In genomic region chr13:23446498-23446952, GRCm38 (mm10) we compare ENCODE assay signal across 8 mouse cellular contexts. TPM values are rescaled to one million over a fixed set of nuclear protein-coding genes. Genes with fewer than 3 reads are reported as not detected.
DNase-seq lines count a peak whose midpoint lies in the region; ATAC-seq and TF ChIP-seq lines count a peak whose summit lies in the region.

No protein-coding gene starts in this region.

- peak overlapping the region; percentile 55; the same call in 1 of the 2 replicates for H3K9ac ChIP-seq in lung, embryonic 14.5 days
- peak overlapping the region; percentile 76 for H3K9ac ChIP-seq in neural tube, embryonic 15.5 days (replicated peaks)

- H3K4me2 ChIP-seq in lung, embryonic 14.5 days, result peak overlapping the region; percentile 77
- peak overlapping the region; percentile 71 for H3K4me2 ChIP-seq in neural tube, embryonic 15.5 days

- TF ChIP-seq CTCF in G1E (IDR thresholded peaks at IDR 0.05; ENCODE audit: low read depth, low read length), result no peak
- TF ChIP-seq CTCF in lung, embryonic 14.5 days (IDR thresholded peaks at IDR 0.05; ENCODE audit: low read depth), result peak; percentile 16; the same call in 1 of the 2 replicates

- no peak for DNase-seq in G1E (ENCODE audit: low spot score)
- DNase-seq in cerebellum, adult 8-10 months, result peak; percentile 92
- DNase-seq in forelimb bud, embryonic 11.5 days (ENCODE audit: low read depth, low spot score), result peak; percentile 84
- DNase-seq in heart, postnatal 4 days, result peak; percentile 88
- DNase-seq in layer of hippocampus, adult 8-10 months (ENCODE audit: low spot score in 2 of 2), result peak; percentile 83 to 93
- DNase-seq in lung, embryonic 14.5 days, result peak; percentile 94
- peak; percentile 56 to 71 for DNase-seq in thymus, adult 18-20 months

- peak overlapping the region; percentile 86 for H3K27ac ChIP-seq in lung, embryonic 14.5 days (ENCODE audit: low read depth)
- peak overlapping the region; percentile 99 for H3K27ac ChIP-seq in neural tube, embryonic 15.5 days (replicated peaks)

- H3K4me3 ChIP-seq in G1E (ENCODE audit: low read depth, low read length), result peak overlapping the region; percentile 77
- H3K4me3 ChIP-seq in lung, embryonic 14.5 days (ENCODE audit: low read depth, low read length), result peak overlapping the region; percentile 57
- peak overlapping the region; percentile 73 for H3K4me3 ChIP-seq in neural tube, embryonic 15.5 days (replicated peaks)

- 0% methylated on average over 16 of the region's 16 CpGs for WGBS in lung, embryonic 14.5 days
- WGBS in neural tube, embryonic 15.5 days, result under 1% methylated on average over 16 of the region's 16 CpGs

- H3K36me3 ChIP-seq in G1E (replicated peaks), result no peaks in the 10 kb centered on the region
- no peaks in the 10 kb centered on the region for H3K36me3 ChIP-seq in lung, embryonic 14.5 days (ENCODE audit: insufficient read depth)
- H3K36me3 ChIP-seq in neural tube, embryonic 15.5 days, result no peaks in the 10 kb centered on the region

- ATAC-seq in G1E (ENCODE audit: extremely low read depth, insufficient number of reproducible peaks, low FRiP score, poor library complexity, severe bottlenecking), result no peak
- ATAC-seq in lung, embryonic 14.5 days (ENCODE audit: insufficient read depth), result peak; percentile 72
- peak; percentile 84 for ATAC-seq in neural tube, embryonic 15.5 days (ENCODE audit: low FRiP score)

- H3K4me1 ChIP-seq in G1E (ENCODE audit: insufficient read depth, low read depth, low read length), result peaks cover 45% of the 10 kb centered on the region
- peaks cover 3% of the 10 kb centered on the region; the same call in 1 of the 2 replicates for H3K4me1 ChIP-seq in lung, embryonic 14.5 days (ENCODE audit: insufficient read depth)
- H3K4me1 ChIP-seq in neural tube, embryonic 15.5 days, result peaks cover 23% of the 10 kb centered on the region

- H3K27me3 ChIP-seq in G1E (ENCODE audit: insufficient read depth, low read length), result no peaks in the 10 kb centered on the region
- H3K27me3 ChIP-seq in lung, embryonic 14.5 days (ENCODE audit: insufficient read depth, low read length), result no peaks in the 10 kb centered on the region
- H3K27me3 ChIP-seq in neural tube, embryonic 15.5 days (replicated peaks), result no peaks in the 10 kb centered on the region

- H3K9me3 ChIP-seq in G1E (replicated peaks), result no peaks in the 10 kb centered on the region
- H3K9me3 ChIP-seq in lung, embryonic 14.5 days (ENCODE audit: low read depth, low read length), result no peaks in the 10 kb centered on the region
- no peaks in the 10 kb centered on the region for H3K9me3 ChIP-seq in neural tube, embryonic 15.5 days (replicated peaks)

RNA-seq across cellular contexts. Expression of gene Btn1a1, which starts 19.2 kb away (rescaled TPM):
- total RNA-seq in G1E (2014; fragmentation: Nextera tagmentation) (18.3 and 31.6 TPM in 2 replicates), G1E (2017) (0.82 and 1.5 TPM in 2 replicates)
- polyA plus RNA-seq in G1E (2012), result 0.75 and 0.80 TPM in 2 replicates
- under 1 TPM; 0.11 to 0.24 TPM for total RNA-seq in heart, postnatal 4 days (2021)
- total RNA-seq in layer of hippocampus, adult 8-10 months (2022), result not detected
- polyA plus RNA-seq in lung, embryonic 14.5 days (2014; fragmentation: Nextera tagmentation; extraction: Ambion mirVana), result 0.07 and 0.18 TPM in 2 replicates
- 0.15 TPM in 1 of 2 replicates, not detected in the other for polyA plus RNA-seq in neural tube, embryonic 15.5 days (2015; fragmentation: Nextera tagmentation; extraction: Ambion mirVana)

RNA-seq across cellular contexts. Expression of gene Abt1, which starts 22.9 kb away (rescaled TPM):
- 3.7 and 4.0 TPM in 2 replicates for total RNA-seq in G1E (2014; fragmentation: Nextera tagmentation)
- 9.5 and 11.4 TPM in 2 replicates for total RNA-seq in G1E (2017)
- 6.5 and 6.9 TPM in 2 replicates for polyA plus RNA-seq in G1E (2012)
- 1 to 10 TPM; 5.0 to 5.6 TPM for total RNA-seq in heart, postnatal 4 days (2021)
- 1 to 10 TPM; 8.0 to 9.0 (median 8.7) TPM for total RNA-seq in layer of hippocampus, adult 8-10 months (2022)
- polyA plus RNA-seq in lung, embryonic 14.5 days (2014; fragmentation: Nextera tagmentation; extraction: Ambion mirVana), result 12.7 and 13.5 TPM in 2 replicates
- 9.3 and 10.3 TPM in 2 replicates for polyA plus RNA-seq in neural tube, embryonic 15.5 days (2015; fragmentation: Nextera tagmentation; extraction: Ambion mirVana)

RNA-seq across cellular contexts. Expression of gene Btn2a2, which starts 42.1 kb away (rescaled TPM):
- total RNA-seq in G1E (2014; fragmentation: Nextera tagmentation) (not detected in 2 replicates), G1E (2017) (0.06 and 0.22 TPM in 2 replicates)
- not detected in 2 replicates for polyA plus RNA-seq in G1E (2012)
- not detected for total RNA-seq in heart, postnatal 4 days (2021)
- 1 to 10 TPM in 2 of 4 experiments, under 1 TPM in 2; 0.80 to 1.9 (median 1.1) TPM for total RNA-seq in layer of hippocampus, adult 8-10 months (2022)
- 0.63 and 0.73 TPM in 2 replicates for polyA plus RNA-seq in lung, embryonic 14.5 days (2014; fragmentation: Nextera tagmentation; extraction: Ambion mirVana)
- 0.14 and 0.22 TPM in 2 replicates for polyA plus RNA-seq in neural tube, embryonic 15.5 days (2015; fragmentation: Nextera tagmentation; extraction: Ambion mirVana)
